Mouse (Mus musculus) embryonic fibroblast, embryonic 13.5 days (primary cell): ENCODE measurements around the gene Prkd2.

Experiments used
- CTCF ChIP-seq: IDR thresholded peaks from 2 replicates; pipeline ENCODE4 v1.5.1; 2011; ENCODE audit warnings: mild to moderate bottlenecking, control low read depth, low read length, moderate library complexity, borderline replicate concordance; ENCODE audit not compliant: insufficient read depth
- POLR2A ChIP-seq: IDR thresholded peaks from 2 replicates; pipeline ENCODE4 v1.6.1; 2011; ENCODE audit warnings: low read depth, mild to moderate bottlenecking, control low read depth, low read length, moderate library complexity

- TF ChIP-seq CTCF (no peak), POLR2A (no peak)
Measured at GRCm38 (mm10) chr7:16918670-16919069, 76.0 kb downstream of the Prkd2 start.
